Mouse (Mus musculus) heart, postnatal 0 days (tissue): Measurements from ENCODE around the gene Fcrl5. TPM values are rescaled to one million over a fixed set of nuclear protein-coding genes. Genes with fewer than 3 reads are reported as not detected.

Experiments
- ATAC-seq: fragments of 200-750 bp; cut with Nextera tagmentation; 2 replicates; pipeline ENCODE4 v1.8.0; 2017; ENCODE audit warnings: low read depth, moderate number of reproducible peaks, moderate library complexity; ENCODE audit not compliant: insufficient read depth
- DNase-seq: peaks from one replicate; pipeline ENCODE4 v3.0.0-alpha.2; 2016; ENCODE audit warnings: low spot score
- H3K27ac ChIP-seq: fragments of 300-500 bp; sonication (generic); 2 replicates; pipeline ENCODE4 v1.5.1; 2014; ENCODE audit warnings: low read depth, mild to moderate bottlenecking
- H3K27me3 ChIP-seq: fragments of 300-500 bp; sonication (generic); 2 replicates; pipeline ENCODE4 v1.6.1; 2014; ENCODE audit warnings: low read length, mixed read lengths; ENCODE audit not compliant: control insufficient read depth, insufficient read depth
- H3K36me3 ChIP-seq: fragments of 300-500 bp; sonication (generic); replicated peaks from 2 replicates; pipeline ENCODE4 v1.6.1; 2014; ENCODE audit warnings: low read length, mixed read lengths; ENCODE audit not compliant: control insufficient read depth, insufficient read depth
- H3K4me1 ChIP-seq: fragments of 300-500 bp; sonication (generic); 2 replicates; pipeline ENCODE4 v1.6.1; 2014; ENCODE audit warnings: antibody characterized with exemption; ENCODE audit not compliant: control insufficient read depth, insufficient read depth
- H3K4me2 ChIP-seq: fragments of 300-500 bp; sonication (generic); 2 replicates; pipeline ENCODE4 v1.6.1; 2014; ENCODE audit warnings: low read depth, mild to moderate bottlenecking, low read length, moderate library complexity
- H3K4me3 ChIP-seq: fragments of 300-500 bp; sonication (generic); 2 replicates; pipeline ENCODE4 v1.5.1; 2014; ENCODE audit warnings: low read depth, low read length
- H3K9ac ChIP-seq: fragments of 300-500 bp; sonication (generic); replicated peaks from 2 replicates; pipeline ENCODE4 v1.6.1; 2014; ENCODE audit warnings: low read depth, low read length, mixed read lengths
- H3K9me3 ChIP-seq: fragments of 300-500 bp; sonication (generic); replicated peaks from 2 replicates; pipeline ENCODE4 v1.6.1; 2016; ENCODE audit warnings: low read length; ENCODE audit not compliant: control insufficient read depth
- CTCF ChIP-seq: IDR thresholded peaks from 2 replicates; pipeline ENCODE4 v1.5.1; 2016; ENCODE audit warnings: antibody characterized with exemption, control low read depth, low read depth
- EP300 ChIP-seq: IDR thresholded peaks from 2 replicates; pipeline ENCODE4 v1.6.1; 2016; ENCODE audit warnings: antibody characterized with exemption, low read depth
- WGBS: fragments of 180-500 bp; shearing (Covaris S2); extraction: QIAGEN DNeasy Blood & Tissue Kit; methylation state at CpG from one replicate; pipeline ENCODE4 v1.1.7; 2014; 5-methylcytosine and 5-hydroxymethylcytosine counted together
- polyA plus RNA-seq: library from polyadenylated mRNA; unstranded; fragments of >200 nt; fragmentation: Nextera tagmentation; extraction: Ambion mirVana; gene quantifications from 2 replicates; pipeline ENCODE4 v1.2.1, GENCODE M21; 2015
- total RNA-seq: library from RNA; depleted of rRNA; stranded (reverse); fragments of >200 nt; gene quantifications from 2 replicates; pipeline ENCODE4 v1.2.3, GENCODE M21; 2014; ENCODE audit warnings: low replicate concordance; rRNA removed

The Fcrl5 gene
- total RNA-seq (0.19 TPM in 1 of 2 replicates, not detected in the other), polyA plus RNA-seq (not detected in 2 replicates)

DNA sequence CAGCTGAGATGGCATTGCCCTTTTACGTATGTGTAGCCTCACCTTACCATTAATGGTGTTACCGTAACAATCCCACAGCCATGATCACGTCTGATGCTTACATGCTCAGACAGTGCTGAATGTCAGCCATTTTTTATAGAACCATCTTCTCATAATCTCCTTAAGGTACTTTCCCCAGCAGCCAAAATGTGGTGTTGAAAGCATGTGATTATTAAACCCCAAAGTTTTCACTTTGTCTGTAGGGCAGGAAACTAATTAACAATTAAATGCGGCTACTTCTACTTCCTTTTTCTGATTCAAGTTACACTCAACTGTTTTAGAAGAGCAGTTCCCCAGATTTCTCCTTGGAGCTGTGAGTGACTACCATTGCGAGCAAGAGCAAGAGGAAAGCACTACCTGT, at the start of gene Fcrl5:
Fcrl5 (plus strand) TSS at position 295 of the 400 bp plus-strand sequence.
- Histone ChIP-seq H3K4me2 (no peak within 1 kb of the TSS), H3K27me3 (no peaks in the 10 kb centered on the region), H3K27ac (no peak within 1 kb of the TSS), H3K9me3 (no peaks in the 10 kb centered on the region), H3K4me1 (no peaks in the 10 kb centered on the region), H3K9ac (no peak within 1 kb of the TSS), H3K4me3 (no peak within 1 kb of the TSS), H3K36me3 (no peaks in the 10 kb centered on the region)
- TF ChIP-seq CTCF: no peak
- no peak for TF ChIP-seq EP300
- ATAC-seq (no peak), DNase-seq (no peak)
- 77% methylated on average over 5 of the region's 5 CpGs for WGBS

DNA sequence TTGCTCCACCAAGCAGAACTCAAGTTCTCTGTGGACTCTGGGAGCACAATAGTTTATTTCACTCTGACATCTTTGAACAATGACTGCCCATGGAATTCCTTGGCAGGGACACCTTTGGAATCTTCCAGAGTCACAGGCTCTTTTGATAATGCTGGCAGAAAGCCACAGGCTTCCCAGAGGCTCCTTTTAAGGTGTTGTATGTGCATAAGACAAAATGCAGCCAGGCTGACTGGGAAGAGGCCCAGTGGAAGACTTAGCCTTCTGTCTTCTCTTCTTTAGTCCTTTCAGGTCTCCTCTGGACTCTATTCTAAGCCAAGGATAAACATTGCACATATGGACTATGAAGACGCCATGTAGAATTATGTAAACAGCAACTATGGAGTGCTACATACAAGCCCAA, 44.6 kb upstream of the Fcrl5 start:
- H3K4me3 ChIP-seq: no peak overlapping the region
- TF ChIP-seq CTCF: no peak
- peak; percentile 54; the same call in 1 of the 2 replicates for TF ChIP-seq EP300
- no peak overlapping the region for H3K4me2 ChIP-seq
- H3K4me1 ChIP-seq: peaks cover 4% of the 10 kb centered on the region
- no peaks in the 10 kb centered on the region for H3K27me3 ChIP-seq
- no peaks in the 10 kb centered on the region for H3K36me3 ChIP-seq
- 81% methylated on average over 1 of the region's 1 CpGs for WGBS
- ATAC-seq (peak; percentile 47; the same call in 1 of the 2 replicates), DNase-seq (peak; percentile 65)
- H3K27ac ChIP-seq: peak overlapping the region; percentile 82
- H3K9me3 ChIP-seq: no peaks in the 10 kb centered on the region; the same call in 1 of the 2 replicates
- H3K9ac ChIP-seq: no peak overlapping the region

DNA sequence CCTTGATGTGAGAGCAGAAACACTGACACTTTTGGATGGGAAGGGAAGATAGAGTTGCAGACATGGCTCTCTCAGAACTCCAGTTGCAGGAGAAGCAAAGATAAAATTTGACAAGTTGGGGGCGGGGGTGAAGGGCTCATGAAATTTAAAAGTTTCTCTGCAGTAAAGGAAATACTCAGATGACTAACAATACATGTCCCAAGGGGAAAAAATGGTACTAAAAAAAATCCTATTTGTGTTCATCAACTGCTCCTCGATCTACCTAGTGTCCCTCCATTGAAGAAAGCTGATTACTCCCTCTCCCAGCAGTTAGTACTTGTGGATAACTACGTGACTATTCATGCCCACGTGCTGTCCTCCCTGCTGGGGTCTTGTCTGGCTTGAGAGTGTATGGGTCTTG, 36.8 kb upstream of the Fcrl5 start:
- no peaks in the 10 kb centered on the region for H3K9me3 ChIP-seq
- TF ChIP-seq CTCF: no peak
- TF ChIP-seq EP300: no peak
- 54% methylated on average over 4 of the region's 4 CpGs for WGBS
- no peaks in the 10 kb centered on the region for H3K27me3 ChIP-seq
- ATAC-seq (no peak), DNase-seq (no peak)
- no peak overlapping the region for H3K4me2 ChIP-seq
- H3K36me3 ChIP-seq: no peaks in the 10 kb centered on the region
- no peaks in the 10 kb centered on the region for H3K4me1 ChIP-seq
- H3K9ac ChIP-seq: no peak overlapping the region
- H3K4me3 ChIP-seq: no peak overlapping the region
- H3K27ac ChIP-seq: no peak overlapping the region

DNA sequence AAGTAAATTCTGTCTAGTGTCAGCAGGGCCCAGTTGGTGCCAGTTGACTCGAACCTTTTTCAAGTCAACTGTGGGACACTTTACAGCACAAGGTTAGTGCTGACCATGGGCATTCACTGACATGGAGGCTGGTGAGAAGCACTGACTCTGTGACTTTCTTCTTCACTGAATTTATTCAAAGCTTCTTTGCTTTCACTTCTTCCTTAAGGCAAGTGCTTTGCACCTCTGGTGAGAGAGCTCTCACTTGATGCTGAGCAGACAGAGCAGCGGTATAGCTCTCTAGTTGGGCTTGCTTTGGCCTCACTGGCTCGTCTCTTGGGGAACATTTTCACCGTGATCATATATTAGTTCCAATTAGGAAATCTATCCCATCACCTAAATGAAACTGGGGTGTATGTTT, 35.7 kb upstream of the Fcrl5 start:
- Histone ChIP-seq H3K36me3 (no peaks in the 10 kb centered on the region), H3K4me1 (no peaks in the 10 kb centered on the region), H3K4me3 (no peak overlapping the region), H3K27me3 (no peaks in the 10 kb centered on the region), H3K27ac (no peak overlapping the region), H3K9me3 (no peaks in the 10 kb centered on the region), H3K9ac (no peak overlapping the region), H3K4me2 (no peak overlapping the region)
- TF ChIP-seq CTCF (no peak), EP300 (no peak)
- WGBS: 74% methylated on average over 4 of the region's 4 CpGs
- ATAC-seq: no peak
- DNase-seq: no peak

DNA sequence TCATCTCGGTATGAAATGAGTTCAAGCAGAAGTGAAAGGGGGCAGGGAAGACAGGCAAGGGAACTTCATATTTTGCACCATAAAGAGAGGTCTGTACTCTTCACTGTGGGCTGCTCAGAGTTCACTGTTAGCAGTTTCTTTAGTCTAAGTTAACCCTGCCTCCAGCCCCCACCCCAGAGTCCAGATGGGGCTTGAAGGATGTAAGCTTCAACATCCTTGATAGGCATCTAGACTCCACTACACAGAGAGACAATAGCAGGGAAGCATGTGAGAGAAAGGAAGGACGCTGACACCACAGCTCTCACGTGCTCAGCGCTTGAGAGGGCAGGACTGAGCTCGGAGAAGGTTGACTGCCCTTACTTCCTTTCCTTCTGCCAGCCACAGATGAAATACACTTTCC, 34.3 kb upstream of the Fcrl5 start:
- Histone ChIP-seq H3K27me3 (no peaks in the 10 kb centered on the region), H3K9me3 (no peaks in the 10 kb centered on the region), H3K27ac (no peak overlapping the region), H3K36me3 (no peaks in the 10 kb centered on the region), H3K4me1 (no peaks in the 10 kb centered on the region), H3K4me3 (no peak overlapping the region), H3K4me2 (no peak overlapping the region), H3K9ac (no peak overlapping the region)
- no peak for ATAC-seq
- TF ChIP-seq CTCF: no peak
- TF ChIP-seq EP300: no peak
- WGBS: 46% methylated on average over 5 of the region's 5 CpGs
- DNase-seq: no peak

DNA sequence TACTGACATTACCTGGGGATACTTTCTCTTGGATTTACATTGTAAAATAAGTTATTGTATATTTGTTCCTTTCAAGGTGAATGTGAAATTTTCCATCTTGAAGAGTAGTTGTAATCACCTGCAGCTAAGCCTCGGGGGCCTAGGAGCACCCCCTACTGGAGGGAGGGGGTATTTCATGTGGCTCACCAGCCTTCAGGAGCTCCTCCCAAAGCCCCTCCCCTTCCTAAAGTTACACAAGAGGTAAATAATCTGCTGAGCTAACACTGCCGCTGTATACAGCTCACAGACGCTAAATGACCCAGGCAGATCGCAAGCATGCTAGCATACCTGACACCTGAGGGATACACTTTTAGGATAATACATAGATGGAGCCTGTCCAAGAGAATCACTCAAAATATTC, 27.4 kb upstream of the Fcrl5 start:
- no peak; the same call in 1 of the 2 replicates for ATAC-seq
- TF ChIP-seq CTCF: peak; percentile 36
- TF ChIP-seq EP300: no peak
- 23% methylated on average over 4 of the region's 4 CpGs for WGBS

More for the DNA sequence above, 27.4 kb upstream of the Fcrl5 start:
- H3K4me2 ChIP-seq: no peak overlapping the region
- H3K27me3 ChIP-seq: 0 out of 2 replicates have a peak, but pooled peaks cover 4% of the 10 kb centered on the region
- H3K9me3 ChIP-seq: no peaks in the 10 kb centered on the region
- DNase-seq: no peak
- no peak overlapping the region for H3K9ac ChIP-seq
- no peak overlapping the region for H3K27ac ChIP-seq
- H3K36me3 ChIP-seq: no peaks in the 10 kb centered on the region
- H3K4me1 ChIP-seq: peaks cover 3% of the 10 kb centered on the region; the same call in 1 of the 2 replicates
- H3K4me3 ChIP-seq: no peak overlapping the region
